Mouse (Mus musculus) left cerebral cortex, postnatal 14 days (tissue): ENCODE measurements around the gene Cdkn2d. TPM values are rescaled to one million over a fixed set of nuclear protein-coding genes. Genes with fewer than 3 reads are reported as not detected.
"Not testable (repeated sequence)": the region's sequence is repeated elsewhere in the genome, so short reads cannot be mapped to it uniquely, and the experiment has no call there.

ENCODE experiments used
- DNase-seq, 2 experiments: peaks; one replicate each; pipeline ENCODE4 v3.0.0; 2021 to 2022; ENCODE audit warnings: low spot score in 2 of 2, mixed read lengths in 1 of 2
- intact Hi-C: fragments of 180-260 bp; cut with DNase I; formaldehyde crosslinking; loops from one replicate; pipeline ENCODE4 v1.15.1; 2025
- total RNA-seq, 2 experiments: library from RNA; stranded (reverse); gene quantifications; 2 replicates each; pipeline ENCODE4 v1.2.3; 2021

Cdkn2d gene
- total RNA-seq, 2 experiments from 2014 or later, result 57.5 to 62.9 TPM

- DNase-seq, result no peak
- intact Hi-C loops, result no loop called here
These were observed 29.0 kb upstream of the Cdkn2d start for GRCm38 (mm10) chr9:21320280-21320618.

DNA sequence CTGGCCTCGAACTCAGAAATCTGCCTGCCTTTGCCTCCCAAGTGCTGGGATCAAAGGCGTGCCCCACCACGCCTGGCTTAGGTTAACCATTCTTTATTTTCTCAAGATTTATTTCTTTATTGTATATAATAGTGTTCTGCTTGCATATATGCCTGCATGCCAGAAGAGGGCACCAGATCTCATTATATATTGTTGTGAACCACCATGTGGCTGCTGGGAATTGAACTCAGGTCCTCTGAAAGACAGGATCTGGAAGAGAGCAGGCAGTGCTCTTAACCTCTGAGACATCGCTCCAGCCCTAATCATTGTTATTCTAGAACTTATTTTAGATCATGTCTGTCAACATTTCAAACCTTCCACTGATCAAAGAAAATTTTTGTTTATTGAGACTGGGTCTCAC is 28.3 kb upstream of the Cdkn2d start:
- intact Hi-C loops, result no loop called here
- DNase-seq, result no peak

GRCm38 (mm10) chr9:21318792-21319191 is 27.6 kb upstream of the Cdkn2d start:
- intact Hi-C loops, result no loop called here
- no peak for DNase-seq

DNA sequence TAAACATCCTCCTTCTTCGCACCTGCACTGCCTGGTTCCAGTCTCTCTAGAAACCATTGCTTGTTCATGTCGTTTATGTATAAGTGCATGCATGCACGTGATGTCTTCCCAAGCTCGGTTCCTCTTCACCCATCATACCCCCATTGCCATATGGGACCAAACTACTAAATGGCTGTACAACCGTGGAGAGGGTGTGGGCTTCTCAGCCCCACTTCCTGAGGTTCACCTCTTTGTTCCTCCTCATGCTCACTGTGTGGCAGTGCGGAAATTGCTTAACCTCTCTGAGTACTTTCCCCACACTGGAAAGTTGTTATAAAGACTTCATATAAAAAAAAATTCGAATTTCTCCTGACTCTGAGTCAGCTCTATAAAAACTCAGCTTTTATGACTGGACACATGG is 25.5 kb upstream of the Cdkn2d start:
- intact Hi-C loops, result no loop called here
- DNase-seq, result no peak

DNA sequence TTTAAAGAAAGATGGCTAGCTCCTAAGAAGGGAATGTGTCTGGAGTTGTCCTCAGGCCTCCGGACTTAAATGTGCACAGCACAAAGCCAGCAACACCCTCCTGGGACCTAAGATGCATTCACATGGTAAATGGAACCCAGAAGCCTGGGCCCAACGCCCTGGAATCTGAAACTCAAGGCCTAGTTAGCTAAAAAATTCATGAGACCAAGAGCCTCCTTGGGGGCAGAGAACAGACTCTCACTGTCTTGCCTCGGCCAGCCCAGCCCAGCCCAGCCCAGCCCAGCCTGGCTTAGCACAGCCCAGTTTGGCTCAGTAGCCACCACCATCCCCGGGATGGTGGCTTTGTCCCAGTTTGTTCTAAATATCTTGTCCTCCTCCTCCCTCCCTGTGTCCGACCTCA is 24.2 kb upstream of the Cdkn2d start:
- DNase-seq, result no peak
- intact Hi-C loops, result no loop called here

GRCm38 (mm10) chr9:21314367-21315140 is 23.3 kb upstream of the Cdkn2d start:
- intact Hi-C loops, result no loop called here
- DNase-seq, result no peak

DNA sequence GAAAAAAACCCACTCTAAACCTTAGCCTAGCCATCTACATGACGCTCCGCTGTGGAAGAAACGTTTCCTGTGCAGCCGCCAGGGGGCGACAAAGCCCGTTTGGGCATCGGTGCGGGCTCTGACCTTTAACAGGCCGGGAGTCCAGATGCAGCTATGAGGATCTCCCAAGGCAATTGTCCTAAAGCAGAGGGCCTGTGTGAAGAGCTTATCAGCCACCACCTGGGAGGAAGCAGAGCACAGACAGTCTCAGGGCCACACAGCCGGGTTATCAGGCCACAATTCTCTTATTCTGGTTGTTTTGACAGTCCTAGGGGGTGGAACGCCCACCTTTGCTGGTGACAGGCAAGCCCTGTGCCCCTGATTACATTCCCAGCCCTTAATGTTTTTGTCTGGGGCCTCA is 22.2 kb upstream of the Cdkn2d start:
- peak; percentile 67 to 80 for DNase-seq
- intact Hi-C loops, result loop anchor here (1.0 to 2.0 kb wide), 2 partner anchors 44 to 97 kb away; partner anchors contain the start of gene Qtrt1

DNA sequence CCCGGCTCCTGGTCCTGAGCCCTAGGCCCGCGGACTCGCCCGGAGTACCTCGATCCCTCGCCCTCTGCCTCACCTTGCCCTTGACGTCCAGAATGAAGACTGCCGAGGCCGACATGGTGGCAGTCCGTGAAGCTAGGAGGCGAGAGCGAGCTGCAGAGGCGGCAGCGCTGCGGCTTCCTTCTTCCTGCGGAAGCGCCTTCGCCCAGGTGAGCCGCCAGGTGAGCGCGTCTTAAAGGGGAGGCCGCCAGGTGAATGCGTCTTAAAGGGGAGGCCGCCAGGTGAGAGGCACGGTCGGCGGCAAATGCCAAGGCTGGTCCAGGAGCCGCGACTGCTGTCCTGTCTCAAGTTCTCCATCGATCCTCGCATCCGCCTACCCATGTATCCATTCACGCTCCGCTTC is 20.9 kb upstream of the Cdkn2d start, which contains the start of gene Ap1m2:
TSS of gene Ap1m2 (minus strand) at position 204 of the 400 bp plus-strand sequence.
- DNase-seq, result no peak
- intact Hi-C loops, result loop anchor here (2.0 kb wide), 1 partner anchor 99 kb away; the partner anchor contains the start of gene Qtrt1

GRCm38 (mm10) chr9:21311695-21312094 is 20.5 kb upstream of the Cdkn2d start:
- no peak for DNase-seq
- intact Hi-C loops, result loop anchor here (2.0 kb wide), 1 partner anchor 99 kb away; the partner anchor contains the start of gene Qtrt1

GRCm38 (mm10) chr9:21309150-21309741 is 18.0 kb upstream of the Cdkn2d start:
- intact Hi-C loops, result no loop called here
- no peak for DNase-seq

DNA sequence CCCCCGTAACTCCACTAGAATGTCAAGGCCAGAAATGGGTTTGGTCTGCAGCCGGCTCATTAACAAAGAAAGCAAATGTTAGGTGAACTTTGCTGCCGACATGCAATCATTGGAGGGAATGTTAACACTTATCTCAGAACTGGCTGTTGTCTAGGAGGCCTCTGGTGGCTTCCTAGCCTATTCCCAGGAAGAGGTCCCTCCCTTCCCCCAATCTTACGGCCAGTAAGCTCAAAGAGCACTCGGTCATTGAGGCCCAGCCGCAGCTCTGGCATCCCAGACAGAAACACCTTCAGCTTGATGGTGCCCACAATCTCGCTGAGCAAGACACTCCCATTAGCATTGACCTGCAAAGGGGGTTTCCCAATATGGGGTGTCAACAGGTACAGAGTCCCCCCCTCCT is 13.9 kb upstream of the Cdkn2d start:
- intact Hi-C loops, result no loop called here
- DNase-seq, result no peak

DNA sequence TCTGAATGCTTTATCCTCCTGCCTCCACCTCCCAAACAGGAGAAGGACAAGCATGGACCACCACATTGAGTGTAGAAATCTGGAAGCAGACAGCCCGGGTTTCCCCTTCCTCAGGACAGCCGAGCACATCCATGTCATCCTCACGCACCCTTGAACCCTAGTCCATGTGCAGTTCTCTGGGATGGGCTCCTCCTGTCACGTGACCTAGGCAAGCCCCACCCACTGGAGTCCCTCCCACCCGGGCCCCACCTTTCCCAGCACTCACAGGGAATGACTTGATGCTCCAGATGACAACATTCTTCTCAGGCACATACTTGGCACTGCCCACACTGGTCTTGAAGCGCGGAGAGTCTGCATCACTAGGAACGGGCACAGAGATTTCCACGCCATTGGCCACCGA is 7.8 kb upstream of the Cdkn2d start:
- DNase-seq, result no peak

DNA sequence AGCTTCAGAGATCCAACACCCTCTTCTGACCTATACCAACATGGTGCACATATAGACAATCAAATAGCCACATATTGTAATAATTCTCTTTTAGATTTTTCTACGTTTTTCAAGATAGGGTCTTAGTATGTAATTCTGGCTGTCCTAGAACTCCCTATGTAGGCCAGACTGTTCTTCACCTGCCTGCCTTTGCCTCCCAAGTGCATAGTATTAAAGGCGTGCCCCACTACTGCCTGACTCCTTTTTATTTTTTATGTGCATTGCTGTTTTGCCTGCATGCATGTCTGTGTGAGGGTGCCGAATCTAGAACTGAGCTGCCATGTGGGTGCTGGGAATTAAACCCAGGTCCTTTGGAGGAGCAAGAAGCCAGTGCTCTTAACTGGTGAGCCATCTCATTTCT is 1.1 kb upstream of the Cdkn2d start:
- no peak for DNase-seq
- intact Hi-C loops, result no loop called here

More for the DNA sequence above, 7.8 kb upstream of the Cdkn2d start:
- intact Hi-C loops, result no loop called here

DNA sequence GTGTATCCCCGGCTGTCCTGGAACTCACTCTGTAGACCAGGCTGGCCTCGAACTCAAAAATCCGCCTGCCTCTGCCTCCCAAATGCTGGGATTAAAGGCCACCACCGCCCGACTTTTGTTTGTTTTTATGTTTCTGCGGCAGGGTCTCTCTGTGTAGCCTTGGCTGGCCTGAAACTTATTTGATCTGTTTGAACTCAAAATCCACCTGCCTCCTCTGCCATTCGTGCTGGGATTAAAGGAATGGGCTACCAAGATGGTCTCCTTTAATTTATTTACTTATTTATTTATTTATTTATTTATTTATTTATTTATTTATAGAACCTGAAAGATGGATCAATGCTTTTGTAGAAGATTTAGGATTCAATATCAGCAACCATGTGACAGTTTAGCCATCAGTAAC is 661 bp upstream of the Cdkn2d start:
- intact Hi-C loops, DNase-seq: not testable (repeated sequence)

DNA sequence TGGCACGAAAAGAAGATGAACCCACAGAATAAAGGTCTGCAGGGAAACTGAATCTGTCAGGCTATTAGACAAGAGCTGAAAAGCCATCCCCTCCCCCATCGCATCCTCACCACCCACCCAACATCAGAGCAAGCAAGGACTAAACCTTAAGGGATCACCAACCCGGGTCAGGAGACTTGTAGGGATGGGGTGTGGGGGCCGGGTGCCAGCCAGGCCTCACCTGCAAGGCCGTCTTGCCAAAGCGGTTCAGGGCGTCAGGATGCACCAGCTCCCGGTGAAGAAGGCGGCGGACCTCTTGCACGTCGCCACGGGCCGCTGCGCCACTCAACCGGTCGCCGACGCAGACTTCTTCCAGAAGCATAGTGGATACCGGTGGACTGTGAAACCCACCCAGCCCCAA is 618 bp downstream of the Cdkn2d start:
- intact Hi-C loops, result no loop called here
- DNase-seq, result peak in 1 of 2 experiments; percentile 61

DNA sequence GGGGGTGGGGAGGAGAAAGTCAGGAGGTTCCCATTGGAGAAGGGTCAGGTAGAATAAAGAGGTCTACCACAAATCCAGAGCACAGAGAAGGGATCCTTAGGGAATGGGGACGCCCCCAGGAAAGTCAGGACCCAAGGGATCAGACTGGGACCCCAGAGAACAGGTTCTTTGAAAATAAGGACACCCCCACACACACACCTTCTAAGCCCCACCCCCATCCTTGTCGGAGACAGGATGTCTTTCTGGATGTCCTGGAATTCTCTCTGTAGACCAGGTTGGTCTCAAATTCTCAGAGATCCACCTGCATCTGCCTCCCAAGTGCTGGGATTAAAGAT is 1.9 kb downstream of the Cdkn2d start:
- intact Hi-C loops, result no loop called here
- DNase-seq, result no peak

GRCm38 (mm10) chr9:21288404-21289336 is 2.5 kb downstream of the Cdkn2d start:
- DNase-seq, result no peak
- intact Hi-C loops, result no loop called here

GRCm38 (mm10) chr9:21287571-21288402 is 3.4 kb downstream of the Cdkn2d start, which contains the start of gene Kri1:
Kri1 (minus strand) TSS chr9:21287969.
- intact Hi-C loops, result no loop called here
- peak; percentile 97 for DNase-seq

DNA sequence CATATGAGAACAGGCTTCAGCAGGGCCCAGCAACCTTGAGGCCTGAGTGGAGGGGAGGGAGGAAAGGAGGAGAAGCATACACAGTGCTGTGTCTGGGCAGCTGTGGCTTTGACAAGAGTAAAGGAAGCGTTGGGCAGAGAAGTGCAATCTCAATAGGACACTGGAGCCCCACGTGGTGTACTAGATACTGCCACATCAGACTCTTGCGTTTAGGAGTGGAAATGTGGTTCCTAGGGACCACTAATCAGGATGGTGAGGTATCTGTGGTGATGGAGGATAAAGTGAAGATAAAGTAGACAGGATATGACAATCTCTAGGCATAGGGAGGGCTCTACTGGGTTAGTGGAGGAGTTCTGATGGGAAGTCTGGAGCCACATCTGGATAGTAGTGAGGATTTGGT is 4.5 kb downstream of the Cdkn2d start:
- no peak for DNase-seq
- intact Hi-C loops, result no loop called here
